Mouse (Mus musculus) liver, postnatal 0 days (tissue): ENCODE results near the gene Kcnc1.

ENCODE experiments used
- CTCF ChIP-seq: sonication (generic); IDR thresholded peaks from 2 replicates; pipeline ENCODE4 v1.5.1; 2016; ENCODE audit warnings: antibody characterized with exemption, low read depth
- EP300 ChIP-seq: IDR thresholded peaks from 2 replicates; pipeline ENCODE4 v1.6.1; 2016; ENCODE audit warnings: antibody characterized with exemption, low read depth, mild to moderate bottlenecking

- TF ChIP-seq EP300 (no peak), CTCF (no peak)
Observed at GRCm38 (mm10) chr7:46479793-46480192, 83.5 kb downstream of the Kcnc1 start.
